Mouse (Mus musculus): ENCODE measurements around the gene Enthd1. TPM values are rescaled to one million over a fixed set of nuclear protein-coding genes. Genes with fewer than 3 reads are reported as not detected.
A peak's percentile ranks its signal among the peaks of the same experiment; 100 is the strongest.

Gene Enthd1
- total and polyA plus RNA-seq, 2 experiments from 2014 or later = not detected

- no peak for TF ChIP-seq CTCF (IDR thresholded peaks at IDR 0.05; ENCODE audit: low read depth)
- no peak overlapping the region for H3K4me3 ChIP-seq (ENCODE audit: low read length)
- ATAC-seq (no peak), DNase-seq (ENCODE audit: low spot score) (no peak)
- H3K9ac ChIP-seq (replicated peaks; ENCODE audit: low read length) = no peak overlapping the region
- H3K27me3 ChIP-seq (ENCODE audit: insufficient read depth, low read length) = no peaks in the 10 kb centered on the region
- H3K4me2 ChIP-seq (ENCODE audit: low read depth, low read length) = no peak overlapping the region
- H3K9me3 ChIP-seq (ENCODE audit: low read length) = no peaks in the 10 kb centered on the region
- WGBS = 49% methylated on average over 9 of the region's 9 CpGs
- H3K4me1 ChIP-seq (ENCODE audit: insufficient read depth, low read length) = peaks cover 17% of the 10 kb centered on the region
- H3K27ac ChIP-seq = no peak overlapping the region
- H3K36me3 ChIP-seq (ENCODE audit: insufficient read depth, low read length) = no peaks in the 10 kb centered on the region
Measured at GRCm38 (mm10) chr15:80417066-80417465, 147.9 kb downstream of the Enthd1 start.

GRCm38 (mm10) chr15:80415132-80415531 is 149.8 kb downstream of the Enthd1 start:
- Histone ChIP-seq H3K27ac (no peak overlapping the region), H3K4me1 (ENCODE audit: insufficient read depth, low read length) (peaks cover 17% of the 10 kb centered on the region), H3K4me3 (ENCODE audit: low read length) (no peak overlapping the region), H3K4me2 (ENCODE audit: low read depth, low read length) (no peak overlapping the region), H3K27me3 (ENCODE audit: insufficient read depth, low read length) (no peaks in the 10 kb centered on the region), H3K9me3 (ENCODE audit: low read length) (no peaks in the 10 kb centered on the region), H3K9ac (replicated peaks; ENCODE audit: low read length) (no peak overlapping the region), H3K36me3 (ENCODE audit: insufficient read depth, low read length) (no peaks in the 10 kb centered on the region)
- DNase-seq (ENCODE audit: low spot score) = peak; percentile 47
- ATAC-seq = peak; percentile 28; the same call in 1 of the 2 replicates
- WGBS = 56% methylated on average over 4 of the region's 4 CpGs
- TF ChIP-seq CTCF (IDR thresholded peaks at IDR 0.05; ENCODE audit: low read depth) = no peak

- Histone ChIP-seq H3K9ac (replicated peaks; ENCODE audit: low read length) (no peak overlapping the region), H3K4me1 (ENCODE audit: insufficient read depth, low read length) (peaks cover 17% of the 10 kb centered on the region), H3K27me3 (ENCODE audit: insufficient read depth, low read length) (no peaks in the 10 kb centered on the region), H3K9me3 (ENCODE audit: low read length) (no peaks in the 10 kb centered on the region), H3K36me3 (ENCODE audit: insufficient read depth, low read length) (no peaks in the 10 kb centered on the region), H3K27ac (no peak overlapping the region), H3K4me2 (ENCODE audit: low read depth, low read length) (no peak overlapping the region), H3K4me3 (ENCODE audit: low read length) (no peak overlapping the region)
- no peak for TF ChIP-seq CTCF (IDR thresholded peaks at IDR 0.05; ENCODE audit: low read depth)
- 67% methylated on average over 17 of the region's 17 CpGs for WGBS
- DNase-seq (ENCODE audit: low spot score) = peak; percentile 42
- ATAC-seq = no peak
Measured at GRCm38 (mm10) chr15:80413988-80414721, 150.8 kb downstream of the Enthd1 start.

DNA sequence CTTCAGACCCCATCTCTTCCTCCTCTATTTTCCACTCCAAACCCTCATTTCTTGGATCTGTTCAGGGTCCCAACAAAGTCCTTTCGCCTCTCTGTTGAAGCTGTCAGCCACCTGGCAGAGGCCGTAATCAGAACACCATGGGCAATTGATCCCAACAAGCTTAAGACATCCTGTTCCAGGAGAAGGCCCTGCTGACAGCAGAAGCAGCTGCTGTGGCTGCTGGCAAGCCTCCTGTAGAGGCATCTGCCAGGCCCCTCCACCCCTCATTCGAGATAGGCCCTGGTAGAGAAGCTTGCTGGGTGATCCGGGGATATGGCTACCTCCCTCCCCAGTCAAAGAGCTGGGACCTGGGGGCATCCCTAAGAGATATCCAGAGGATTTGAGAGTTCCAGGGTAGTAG is 151.9 kb downstream of the Enthd1 start:
- WGBS = 49% methylated on average over 4 of the region's 4 CpGs
- ATAC-seq = no peak
- no peak overlapping the region for H3K4me3 ChIP-seq (ENCODE audit: low read length)
- no peaks in the 10 kb centered on the region for H3K9me3 ChIP-seq (ENCODE audit: low read length)
- peak; percentile 62 for DNase-seq (ENCODE audit: low spot score)
- no peak overlapping the region for H3K27ac ChIP-seq
- H3K27me3 ChIP-seq (ENCODE audit: insufficient read depth, low read length) = no peaks in the 10 kb centered on the region
- H3K36me3 ChIP-seq (ENCODE audit: insufficient read depth, low read length) = no peaks in the 10 kb centered on the region
- TF ChIP-seq CTCF (IDR thresholded peaks at IDR 0.05; ENCODE audit: low read depth) = no peak
- H3K4me1 ChIP-seq (ENCODE audit: insufficient read depth, low read length) = peaks cover 17% of the 10 kb centered on the region
- H3K9ac ChIP-seq (replicated peaks; ENCODE audit: low read length) = no peak overlapping the region
- no peak overlapping the region for H3K4me2 ChIP-seq (ENCODE audit: low read depth, low read length)

DNA sequence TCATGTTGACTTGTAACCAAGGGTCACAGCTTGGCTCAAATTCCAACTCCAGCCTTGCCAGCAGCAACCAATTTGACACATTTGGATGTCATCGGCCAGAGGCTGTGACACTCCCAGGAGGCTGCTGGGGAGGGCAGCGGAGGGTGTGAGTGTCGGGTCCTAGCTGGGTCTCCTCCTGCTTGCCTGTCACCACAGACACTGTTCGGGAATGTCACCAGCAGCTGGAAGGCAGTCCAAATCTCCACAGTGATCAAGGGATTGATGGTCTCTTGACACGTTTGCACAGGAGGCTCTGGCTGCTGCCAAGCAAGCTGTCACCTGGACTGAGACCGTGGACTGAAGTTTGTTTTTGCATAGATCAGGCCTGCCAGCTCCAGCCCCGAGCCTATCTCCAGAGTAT is 154.3 kb downstream of the Enthd1 start:
- no peak overlapping the region for H3K4me2 ChIP-seq (ENCODE audit: low read depth, low read length)
- H3K36me3 ChIP-seq (ENCODE audit: insufficient read depth, low read length) = no peaks in the 10 kb centered on the region
- H3K9ac ChIP-seq (replicated peaks; ENCODE audit: low read length) = no peak overlapping the region
- H3K27ac ChIP-seq = no peak overlapping the region
- WGBS = 40% methylated on average over 7 of the region's 7 CpGs
- H3K9me3 ChIP-seq (ENCODE audit: low read length) = no peaks in the 10 kb centered on the region
- no peaks in the 10 kb centered on the region for H3K27me3 ChIP-seq (ENCODE audit: insufficient read depth, low read length)
- H3K4me1 ChIP-seq (ENCODE audit: insufficient read depth, low read length) = peaks cover 17% of the 10 kb centered on the region
- no peak for TF ChIP-seq CTCF (IDR thresholded peaks at IDR 0.05; ENCODE audit: low read depth)
- no peak for ATAC-seq
- H3K4me3 ChIP-seq (ENCODE audit: low read length) = no peak overlapping the region
- DNase-seq (ENCODE audit: low spot score) = peak; percentile 46

- no peaks in the 10 kb centered on the region for H3K27me3 ChIP-seq (ENCODE audit: insufficient read depth, low read length)
- H3K4me1 ChIP-seq (ENCODE audit: insufficient read depth, low read length) = no peaks in the 10 kb centered on the region; the same call in 1 of the 2 replicates
- no peak for TF ChIP-seq CTCF (IDR thresholded peaks at IDR 0.05; ENCODE audit: low read depth)
- no peaks in the 10 kb centered on the region for H3K9me3 ChIP-seq (ENCODE audit: low read length)
- 36% methylated on average over 1 of the region's 1 CpGs for WGBS
- H3K4me2 ChIP-seq (ENCODE audit: low read depth, low read length) = no peak overlapping the region
- no peaks in the 10 kb centered on the region for H3K36me3 ChIP-seq (ENCODE audit: insufficient read depth, low read length)
- no peak overlapping the region for H3K9ac ChIP-seq (replicated peaks; ENCODE audit: low read length)
- H3K4me3 ChIP-seq (ENCODE audit: low read length) = no peak overlapping the region
- peak; percentile 46 for DNase-seq (ENCODE audit: low spot score)
- ATAC-seq = no peak
- H3K27ac ChIP-seq = no peak overlapping the region
Measured at GRCm38 (mm10) chr15:80407873-80408272, 157.1 kb downstream of the Enthd1 start.

Other genes starting within 250 kb of the Enthd1 start
- gene Grap2, start 7.4 kb upstream of the Enthd1 start, total RNA-seq (2014; rRNA removed) = 0.05 and 1.6 TPM in 2 replicates
- 0.11 TPM in 1 of 2 replicates, not detected in the other for gene Grap2, start 7.4 kb upstream of the Enthd1 start, polyA plus RNA-seq (2015; fragmentation: Nextera tagmentation; extraction: Ambion mirVana)
- gene Fam83f, start 106.7 kb upstream of the Enthd1 start, total RNA-seq (2014; rRNA removed) = 0.90 and 0.94 TPM in 2 replicates
- gene Fam83f, start 106.7 kb upstream of the Enthd1 start, polyA plus RNA-seq (2015; fragmentation: Nextera tagmentation; extraction: Ambion mirVana) = 0.21 and 0.33 TPM in 2 replicates
- 27.2 and 33.5 TPM in 2 replicates for gene Tnrc6b, start 146.2 kb upstream of the Enthd1 start, total RNA-seq (2014; rRNA removed)
- gene Tnrc6b, start 146.2 kb upstream of the Enthd1 start, polyA plus RNA-seq (2015; fragmentation: Nextera tagmentation; extraction: Ambion mirVana) = 30.8 and 32.2 TPM in 2 replicates

All from hindbrain, postnatal 0 days (tissue).